Mouse (Mus musculus) B cell, adult 67 days (primary cell): ENCODE results near the gene Gm14692. TPM values are rescaled to one million over a fixed set of nuclear protein-coding genes. Genes with fewer than 3 reads are reported as not detected.

ENCODE experiments used
- total RNA-seq, 2 experiments: library from RNA; stranded (reverse); gene quantifications; 4 replicates each; pipeline ENCODE4 v1.2.4; 2023

Gene Gm14692
- total RNA-seq, result not detected

DNA sequence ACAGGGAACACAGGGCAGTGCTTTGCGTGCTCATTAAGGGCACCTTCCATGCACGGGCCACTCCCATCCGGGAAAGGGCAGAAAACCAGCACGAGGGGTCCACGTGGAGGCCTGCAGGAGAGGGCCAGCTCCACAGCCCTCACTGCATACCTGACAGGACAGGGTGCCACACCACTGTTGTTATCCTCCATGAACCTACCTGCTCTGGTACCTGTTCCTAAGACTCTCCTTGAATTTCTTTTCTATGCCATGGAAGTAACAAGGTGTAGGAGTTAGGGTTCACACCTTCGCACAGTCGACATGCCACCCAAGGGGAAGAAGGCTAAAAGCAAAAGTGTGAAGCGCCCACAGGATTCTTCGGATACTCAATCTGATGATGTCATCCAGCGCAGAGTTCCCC is at the start of gene Gm14692:
Gene Gm14692, plus strand, starts transcription at position 301 of the 400 bp plus-strand sequence.

GRCm38 (mm10) chrX:67693462-67693861 is 2.0 kb upstream of the Gm14692 start, which contains the start of gene Gm1140:
Gene Gm1140 (minus strand): TSS chrX:67693562.

Other genes starting within 250 kb of the Gm14692 start
- gene Gm1140, start 2.1 kb upstream of the Gm14692 start, total RNA-seq, result not detected
- gene 4933436I01Rik, start 225.8 kb downstream of the Gm14692 start, total RNA-seq, result not detected